Mouse (Mus musculus) urinary bladder, postnatal 25 days (tissue): ENCODE results near the gene Ppp1r14b.

Experiments
- DNase-seq: peaks from one replicate; pipeline ENCODE4 v3.0.0; 2022; ENCODE audit warnings: low spot score

Gene Ppp1r14b

DNA sequence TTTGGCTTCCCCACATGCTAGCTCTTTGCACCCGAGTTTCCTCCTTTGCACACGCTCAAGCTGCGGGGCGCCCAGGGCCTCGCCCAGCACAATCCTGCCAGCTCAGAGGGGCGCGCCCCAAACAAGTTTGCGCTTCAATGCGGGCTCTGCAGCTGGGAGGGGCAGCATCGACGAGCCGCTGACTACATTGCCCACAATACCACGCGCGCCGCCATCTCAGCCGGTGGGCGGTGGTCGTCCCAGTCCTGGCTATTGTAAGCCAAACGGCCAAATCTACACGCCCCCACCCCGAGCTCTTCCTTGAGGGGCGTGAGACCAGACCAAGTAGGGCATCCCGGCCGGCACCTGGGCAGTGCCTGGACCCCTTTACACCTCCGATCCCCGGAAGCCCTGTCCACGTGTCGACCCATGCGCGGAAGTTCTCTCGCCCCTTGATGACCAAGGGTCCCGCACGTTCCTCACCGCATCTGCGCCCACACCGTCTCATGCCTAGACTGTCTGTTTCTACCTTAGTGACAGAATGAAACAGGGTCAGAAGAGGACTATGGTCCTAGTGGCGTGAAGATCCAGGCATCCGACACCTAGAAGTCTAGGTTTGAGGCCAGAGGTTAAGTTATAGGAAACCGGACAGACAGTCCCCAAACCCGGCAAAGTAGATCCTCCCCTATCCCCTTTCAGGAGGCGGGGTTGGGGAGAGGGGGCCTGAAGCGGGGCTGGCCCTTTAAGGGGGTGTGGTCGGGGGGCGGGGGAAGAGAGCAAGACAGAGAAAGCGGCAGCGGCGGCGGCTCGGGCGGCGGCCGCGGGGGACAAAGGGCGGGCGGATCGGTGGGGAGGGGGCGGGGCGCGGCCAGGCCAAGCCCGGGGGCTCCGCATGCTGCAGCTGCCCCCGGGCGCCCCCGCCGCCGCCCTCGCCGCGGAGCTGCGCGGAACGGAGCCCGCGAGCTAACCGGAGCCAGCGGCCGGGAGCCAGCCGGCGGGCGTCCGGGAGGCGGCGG is at the start of gene Ppp1r14b:
Gene Ppp1r14b (plus strand): TSS at position 758 of the 995 bp plus-strand sequence.
- DNase-seq, result peak; percentile 79

DNA sequence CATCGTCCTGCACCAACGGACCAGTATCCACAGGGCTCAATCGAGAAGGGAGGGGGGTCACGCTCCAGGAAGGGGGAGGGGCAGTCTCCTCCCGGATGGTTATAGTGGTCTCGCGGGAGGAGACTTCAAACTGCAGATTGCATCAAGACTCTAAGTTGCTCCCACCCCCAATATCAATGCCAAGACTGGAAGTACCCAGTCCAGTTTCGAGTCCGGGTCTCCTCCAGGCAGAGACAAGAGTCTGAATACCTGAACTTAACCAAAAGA is 49.5 kb upstream of the Ppp1r14b start, which contains the start of gene Catsperz:
Gene Catsperz (minus strand): TSS at position 74 of the 267 bp plus-strand sequence.
- no peak for DNase-seq

DNA sequence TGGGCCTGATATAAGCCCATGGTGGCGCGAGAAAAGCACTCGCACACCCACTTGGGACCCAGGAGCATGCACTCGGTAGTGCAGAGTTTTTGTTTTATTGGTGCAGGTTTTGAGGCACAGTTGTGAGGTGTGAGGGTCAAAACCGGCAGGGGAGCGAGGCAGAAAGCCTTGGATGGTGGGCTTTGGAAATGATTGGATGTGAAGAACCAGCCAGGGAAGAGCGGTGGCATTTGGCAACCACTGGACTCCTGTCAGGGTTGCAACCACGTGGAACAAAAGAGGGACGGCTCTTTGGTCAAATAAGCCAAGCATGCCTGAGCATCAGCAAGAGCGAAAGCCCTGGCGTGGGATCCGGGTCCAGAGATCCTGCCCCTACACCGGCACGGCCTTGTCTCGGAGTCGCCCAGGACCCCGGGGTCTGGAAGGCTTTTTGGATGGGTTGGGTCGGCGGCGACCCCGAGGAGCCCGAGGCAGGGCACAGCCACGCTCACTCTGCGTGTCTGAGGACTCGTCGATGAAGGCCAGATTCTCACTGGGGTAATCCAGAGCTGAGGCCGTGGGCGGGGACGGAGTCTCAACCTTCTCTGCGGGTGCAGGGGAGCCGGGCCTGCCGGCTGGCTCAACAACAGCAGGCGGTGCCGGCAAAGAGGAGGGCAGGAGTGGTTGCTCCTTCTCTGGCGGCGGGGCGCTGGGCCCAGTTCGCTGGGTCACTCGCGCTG is 49.0 kb upstream of the Ppp1r14b start:
- no peak for DNase-seq

DNA sequence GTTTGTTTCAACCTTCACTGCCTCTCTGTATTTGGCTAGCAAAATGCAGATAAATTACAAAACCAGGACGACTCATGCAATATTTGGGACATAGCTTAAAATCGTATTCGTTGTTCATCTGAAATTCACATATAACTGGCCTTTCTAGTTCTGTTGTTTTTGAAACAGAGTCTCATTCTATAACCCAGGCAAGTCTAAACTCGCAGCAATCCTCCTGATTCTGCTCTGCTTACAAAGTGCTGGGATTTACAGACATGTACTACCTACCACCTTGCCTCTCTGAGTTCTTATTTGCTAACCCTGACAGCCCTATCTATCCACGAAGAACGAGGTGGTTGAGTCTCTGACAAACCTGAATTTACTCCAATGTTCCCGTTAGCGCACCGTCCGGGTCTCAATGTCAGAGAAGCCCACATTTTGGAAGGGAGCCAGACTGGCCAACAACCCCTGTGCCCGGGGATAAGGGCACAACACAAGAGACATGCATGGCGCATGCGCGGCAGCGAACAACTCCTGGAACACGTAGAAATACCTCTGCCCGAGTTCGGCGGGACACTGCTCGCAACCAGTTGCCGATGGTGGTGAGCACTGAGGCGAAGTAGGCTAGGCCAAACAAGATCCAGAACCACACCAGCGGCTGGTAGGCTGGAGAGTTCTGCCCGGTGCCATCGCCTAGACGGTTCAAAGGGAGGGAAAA is 48.1 kb upstream of the Ppp1r14b start:
- DNase-seq, result peak; percentile 65

DNA sequence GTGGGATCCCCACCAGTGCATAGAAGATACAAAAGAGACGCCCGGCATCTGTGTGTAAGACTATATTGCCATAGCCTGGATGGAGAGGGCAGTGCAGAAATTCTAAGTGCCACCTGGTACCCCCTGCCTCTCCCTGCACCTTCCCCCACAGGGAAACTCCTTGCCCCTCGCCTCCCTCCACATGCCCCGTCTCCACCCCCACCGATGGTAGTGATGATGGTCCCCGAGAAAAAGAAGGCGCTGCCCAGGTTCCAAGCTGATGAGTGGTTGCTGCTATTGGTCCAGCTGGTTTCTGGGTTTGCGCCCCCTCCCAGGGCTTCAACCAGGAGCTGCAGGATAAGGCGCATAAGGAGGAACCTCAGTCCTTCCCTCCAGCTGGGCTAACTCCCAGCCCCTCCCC is 46.7 kb upstream of the Ppp1r14b start:
- DNase-seq, result no peak

DNA sequence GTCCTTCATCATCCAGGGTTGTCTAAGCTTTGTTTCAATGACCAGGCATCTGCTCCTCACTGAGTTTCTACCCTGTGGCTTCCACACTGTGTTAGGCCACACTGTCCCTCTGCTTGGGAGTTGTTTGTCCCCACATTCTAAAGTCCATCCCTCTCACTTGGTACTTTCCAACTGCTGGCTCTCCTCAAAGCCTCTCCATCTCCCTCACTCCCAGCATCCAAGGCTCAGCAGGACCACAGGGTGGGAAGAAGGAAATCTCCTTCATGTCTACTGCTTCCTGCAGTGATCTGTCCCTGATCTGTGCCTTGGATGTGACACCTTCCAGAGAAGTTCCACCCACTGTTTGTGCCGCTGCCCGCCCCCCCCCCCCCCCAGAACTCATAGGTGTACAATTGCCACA is 43.8 kb upstream of the Ppp1r14b start:
- no peak for DNase-seq

DNA sequence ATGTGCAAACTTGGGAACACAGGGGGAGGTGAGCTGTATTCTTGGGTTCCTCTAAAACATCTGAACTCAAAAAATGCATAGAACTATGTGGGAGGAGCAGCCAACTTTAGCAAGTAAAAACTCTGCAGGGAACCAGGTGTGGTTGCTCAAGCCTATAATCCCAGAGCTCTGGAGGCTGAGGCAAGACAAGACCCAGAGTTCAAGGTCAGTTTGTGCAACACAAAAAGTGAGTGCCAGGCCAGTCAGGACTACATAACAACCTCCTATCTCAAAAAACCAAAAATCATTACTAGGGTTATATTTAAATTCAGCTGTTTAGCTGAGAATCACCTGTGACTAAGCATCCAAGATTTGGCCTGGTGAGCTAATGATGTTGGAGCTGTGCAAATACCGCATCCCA is 42.8 kb upstream of the Ppp1r14b start:
- no peak for DNase-seq

DNA sequence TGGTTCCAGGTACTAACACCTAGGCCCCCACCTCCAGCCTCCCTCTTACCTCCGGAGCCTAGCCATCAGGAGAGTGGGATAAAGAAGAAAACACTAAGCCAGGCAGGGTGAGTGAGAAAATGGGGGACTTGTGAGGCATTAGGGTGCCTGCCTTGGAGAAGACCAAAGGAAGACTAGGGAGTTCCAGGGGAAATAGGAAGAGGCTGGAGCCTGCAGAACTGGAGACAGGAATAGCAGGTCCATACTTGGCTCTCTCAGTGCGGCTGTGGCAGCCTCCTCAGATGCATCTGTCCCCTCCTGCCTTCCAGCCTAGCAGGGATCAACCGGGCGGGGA is 41.7 kb upstream of the Ppp1r14b start:
- no peak for DNase-seq

DNA sequence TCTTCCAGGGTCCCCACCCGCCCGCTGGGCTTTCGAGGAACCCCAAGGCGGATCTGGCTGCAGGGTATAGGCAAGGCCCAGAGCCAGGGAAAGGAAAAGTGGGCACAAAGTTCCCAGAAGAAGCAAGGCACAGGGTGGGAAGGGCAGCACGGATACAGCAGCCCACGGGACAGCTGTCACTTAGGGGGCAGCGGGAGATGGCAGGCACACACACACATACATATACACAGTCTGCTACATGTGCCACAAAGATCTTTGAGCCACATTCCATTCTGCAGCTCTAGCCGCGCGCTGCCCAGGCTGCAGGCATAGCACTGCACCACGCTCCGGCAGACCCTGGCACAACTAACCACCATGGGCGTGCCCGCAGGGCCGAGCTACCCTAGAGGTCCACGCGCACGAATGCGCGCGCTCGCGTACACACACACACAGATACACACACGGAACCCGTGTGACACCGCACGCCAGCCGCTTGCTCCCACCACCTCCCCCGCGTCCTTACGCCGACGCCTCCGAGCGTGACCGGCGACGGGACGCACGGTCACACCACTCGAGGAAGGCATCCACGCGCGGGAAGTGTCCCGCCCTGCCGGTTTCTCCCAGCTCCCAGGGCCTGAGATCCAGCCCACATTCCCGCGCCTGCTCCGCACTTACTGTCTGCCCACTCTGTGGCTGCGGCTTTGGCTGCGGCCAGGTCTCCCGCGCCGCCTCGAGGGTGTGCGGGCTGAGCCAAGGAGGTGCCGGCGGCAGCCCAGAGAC is 41.2 kb upstream of the Ppp1r14b start:
- DNase-seq, result no peak

DNA sequence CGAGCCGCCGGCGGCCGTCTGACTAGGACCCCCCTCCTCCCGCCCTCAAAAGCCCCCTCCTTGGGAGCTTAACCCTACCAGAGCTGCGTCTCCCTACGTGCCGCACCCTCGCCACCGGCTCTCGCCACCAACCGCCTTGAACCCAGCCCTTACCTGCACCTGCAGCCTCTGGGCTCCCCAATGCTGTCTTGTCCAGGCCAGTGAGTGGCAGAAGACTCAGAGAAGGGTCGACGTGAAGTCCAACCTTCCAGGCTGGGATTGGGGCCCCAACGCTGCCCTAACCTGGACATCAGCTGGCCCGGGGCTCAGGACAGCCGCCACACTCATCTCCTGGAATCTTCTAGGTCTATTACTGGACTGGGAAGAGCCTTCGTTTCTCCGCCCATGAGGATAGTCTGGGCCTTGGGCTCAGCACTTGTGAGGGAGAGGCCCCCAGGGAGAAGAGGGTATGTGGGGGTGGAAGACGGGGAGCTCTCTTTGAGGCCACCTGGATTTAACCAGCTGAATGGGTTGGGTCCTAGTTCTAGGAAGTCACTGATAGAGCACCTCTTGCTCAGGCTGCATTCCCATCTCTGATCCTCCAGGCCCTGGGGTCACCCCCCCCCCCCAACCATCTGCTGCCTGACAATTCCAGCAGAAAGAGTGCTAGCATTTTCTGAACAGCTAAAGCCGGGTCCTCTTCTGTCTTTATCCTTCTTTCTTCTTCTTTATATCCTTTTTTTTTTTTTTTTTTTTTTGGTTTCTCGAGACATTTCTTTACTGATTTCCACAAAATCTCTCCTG is 40.4 kb upstream of the Ppp1r14b start, which contains the start of gene Kcnk4:
Gene Kcnk4 (minus strand): TSS at position 321 of the 783 bp plus-strand sequence.
- no peak for DNase-seq

DNA sequence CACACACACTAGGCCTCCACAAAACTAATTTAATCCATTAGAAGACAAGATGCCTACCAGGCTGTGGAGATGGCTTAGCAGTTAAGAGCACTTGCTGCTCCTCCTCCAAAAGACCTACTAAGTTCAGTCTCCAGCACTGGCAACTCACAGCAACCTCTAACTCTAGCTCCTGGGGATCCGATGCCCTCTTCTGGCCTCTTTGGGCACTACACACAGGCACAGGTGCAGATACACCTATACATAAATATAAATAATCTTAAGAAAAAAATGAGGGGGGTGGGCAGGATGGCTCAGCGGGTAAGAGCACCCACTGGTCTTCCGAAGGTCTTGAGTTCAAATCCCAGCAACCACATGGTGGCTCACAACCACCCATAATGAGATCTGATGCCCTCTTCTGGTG is 38.5 kb upstream of the Ppp1r14b start:
- no peak for DNase-seq

DNA sequence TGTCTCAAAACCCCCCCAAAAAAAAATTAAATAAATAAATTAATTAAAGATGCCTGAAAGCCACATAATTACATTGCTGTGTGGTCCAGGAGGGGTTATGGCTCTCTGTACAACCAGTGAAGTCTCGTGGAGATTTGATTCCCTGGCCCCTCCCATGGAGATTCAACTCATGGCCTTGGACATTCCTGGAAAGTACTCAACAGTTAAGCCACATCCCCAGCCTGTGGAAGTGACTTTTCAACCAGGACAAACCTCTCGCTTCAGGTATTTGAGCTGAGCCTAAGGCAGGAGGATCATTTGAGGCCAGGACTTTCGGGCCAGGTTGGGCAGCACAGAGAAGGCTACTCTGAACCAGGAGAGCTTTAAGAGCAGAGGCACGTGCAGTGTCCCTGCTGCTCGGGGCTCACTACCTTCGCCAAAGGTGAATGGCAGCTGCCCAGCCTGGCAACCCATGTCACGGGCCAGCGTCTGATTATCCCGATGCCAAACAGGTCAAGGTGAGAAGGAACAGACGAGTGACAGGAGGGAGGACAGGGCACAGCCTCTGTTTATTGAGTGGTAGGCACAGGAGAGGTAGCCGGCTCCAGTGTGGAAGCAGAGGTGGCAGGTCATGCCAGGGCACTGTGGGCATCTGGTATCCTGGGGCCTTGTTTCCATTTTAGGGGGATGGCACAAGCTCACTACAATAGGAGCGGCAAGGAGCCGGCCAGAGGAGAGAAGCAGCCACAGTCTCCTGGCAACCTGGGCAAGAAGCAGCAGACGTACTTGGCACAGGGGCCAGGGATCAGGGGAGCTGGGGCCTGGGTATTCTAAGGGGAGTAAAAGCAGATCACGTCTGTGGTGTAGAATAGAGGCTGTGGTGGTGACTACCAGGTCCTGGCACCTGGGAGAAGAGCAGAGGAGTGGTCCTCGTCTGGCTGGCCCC is 37.0 kb upstream of the Ppp1r14b start:
- no peak for DNase-seq

DNA sequence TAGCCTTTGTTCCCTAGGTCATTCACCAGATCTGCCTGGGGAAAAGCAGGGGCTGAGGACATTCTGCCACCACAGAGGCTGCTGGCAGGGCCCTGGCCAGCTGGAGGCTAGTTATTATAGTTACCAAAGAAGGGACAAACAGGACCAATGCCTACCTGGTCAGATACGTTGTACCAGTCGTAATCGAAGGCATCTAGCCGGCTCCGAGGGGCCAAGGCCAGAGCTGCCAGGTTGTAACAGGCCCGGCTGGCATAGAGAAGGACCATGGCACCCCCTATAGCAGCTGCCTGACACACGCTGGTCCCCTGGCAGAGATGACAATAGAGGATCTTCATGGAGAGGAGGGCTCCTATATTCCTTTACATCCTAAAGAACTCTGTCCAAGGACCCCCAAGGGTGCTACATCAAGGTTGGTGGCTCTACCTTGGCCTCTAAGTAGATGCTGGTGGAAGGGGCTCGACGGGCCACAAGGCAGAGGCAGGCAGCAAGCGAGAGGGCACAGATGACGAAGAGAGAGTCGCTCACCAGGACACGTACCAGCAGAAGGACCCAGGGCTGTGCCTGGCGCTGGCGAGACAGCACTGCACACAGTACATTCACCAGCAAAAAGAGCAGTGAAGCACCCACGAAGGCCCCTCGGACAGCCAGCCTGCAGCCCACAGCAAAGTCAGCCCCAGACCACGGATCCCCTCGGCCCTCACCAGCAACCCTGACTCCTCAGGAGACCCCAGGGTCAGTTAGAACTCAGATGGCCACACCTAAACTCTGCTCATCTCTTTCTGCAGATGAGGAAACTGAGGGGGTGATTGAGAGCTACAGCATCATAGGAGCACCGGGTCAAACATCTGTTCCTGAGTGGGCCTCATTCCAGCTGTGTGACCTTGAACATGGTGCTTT is 35.4 kb upstream of the Ppp1r14b start:
- DNase-seq, result no peak

DNA sequence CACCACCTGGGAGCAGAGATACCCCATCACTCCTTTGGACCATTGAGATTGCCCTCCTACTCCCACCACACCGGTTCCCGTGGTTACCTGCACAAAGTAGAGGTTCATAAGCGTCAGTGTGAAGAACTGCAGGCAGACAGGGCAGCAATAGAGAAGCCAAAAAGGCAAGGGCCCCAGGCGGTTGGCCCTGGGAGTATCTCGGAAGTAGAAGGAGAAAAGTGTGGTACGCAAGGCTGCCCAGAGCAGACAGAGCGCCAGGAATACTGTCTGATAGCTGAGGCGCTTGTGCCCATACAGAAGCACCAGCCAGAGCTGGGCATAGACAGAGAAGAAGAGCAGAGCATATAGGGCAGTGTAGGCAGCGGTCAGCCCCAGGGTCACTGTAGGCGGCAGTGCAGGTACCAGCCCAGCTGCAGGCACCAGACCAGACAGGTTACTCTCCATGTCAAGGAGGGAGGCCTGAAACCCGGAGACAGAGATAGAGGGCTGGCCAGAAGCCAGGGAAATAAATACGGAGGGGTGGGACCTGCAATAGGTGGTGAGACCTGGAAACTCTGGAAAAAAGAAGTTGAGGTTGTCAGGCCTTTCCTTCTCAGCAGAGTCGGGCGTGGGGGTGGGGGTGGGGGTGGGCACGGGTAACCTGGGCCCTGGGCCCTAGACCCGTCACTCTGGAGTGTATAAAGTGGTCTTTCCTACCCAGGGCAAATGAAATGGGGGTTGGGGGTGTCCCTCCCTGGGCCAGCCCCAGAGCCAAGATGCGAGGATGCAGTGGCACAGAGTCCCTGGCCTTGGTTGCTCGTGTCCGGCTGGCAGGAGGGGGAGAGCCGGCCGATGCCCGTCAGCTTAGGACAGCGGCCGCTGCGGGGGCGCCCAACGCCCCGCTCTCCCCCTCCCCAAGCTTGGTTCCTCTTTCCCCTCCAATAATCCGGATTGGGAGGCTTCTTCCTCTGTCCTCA is 34.1 kb upstream of the Ppp1r14b start:
- no peak for DNase-seq

DNA sequence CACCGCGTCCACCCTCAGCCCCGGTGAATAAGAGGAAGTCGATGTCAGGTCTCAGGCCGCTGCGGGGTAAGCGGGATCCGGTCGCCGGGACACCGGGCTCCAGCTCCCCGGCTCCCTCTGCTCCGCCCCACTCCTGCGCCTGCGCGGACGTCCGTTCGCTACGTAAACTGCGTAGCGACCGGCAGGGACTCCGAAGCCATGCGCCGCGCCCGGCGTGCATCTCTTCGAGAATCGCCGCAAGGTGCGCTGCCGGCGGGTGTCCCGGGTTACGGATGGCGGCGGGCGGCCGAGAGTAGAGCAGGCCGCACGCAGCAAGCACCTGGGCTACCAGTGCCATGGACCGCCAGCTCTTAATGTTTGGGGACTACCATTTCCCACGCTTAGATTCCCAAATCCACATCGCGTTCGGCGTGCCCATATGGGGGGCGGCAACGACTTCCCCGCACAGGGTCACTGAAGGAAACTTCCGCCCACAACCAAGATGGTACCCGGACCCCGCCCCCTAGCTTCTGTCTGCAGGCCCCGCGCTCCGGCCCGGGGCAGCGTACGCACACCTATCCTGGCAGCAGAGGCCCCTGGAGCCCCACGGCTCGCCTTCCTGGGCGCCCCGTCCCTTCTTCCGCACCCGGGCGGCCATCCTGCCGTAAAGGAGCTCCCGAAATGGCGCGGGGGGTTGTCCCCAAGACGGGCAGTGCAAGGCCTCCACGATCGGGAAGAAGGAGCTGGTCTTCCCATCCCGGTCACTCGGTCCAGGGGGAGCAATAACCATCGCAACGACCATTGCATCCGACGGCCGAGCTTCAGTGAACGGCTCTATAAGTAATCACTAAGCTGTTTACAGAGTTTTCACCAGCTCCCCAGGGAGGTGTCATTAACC is 33.2 kb upstream of the Ppp1r14b start, which contains the start of gene Bad:
Gene Bad (plus strand): TSS at position 490 of the 877 bp plus-strand sequence.
- DNase-seq, result peak; percentile 97

DNA sequence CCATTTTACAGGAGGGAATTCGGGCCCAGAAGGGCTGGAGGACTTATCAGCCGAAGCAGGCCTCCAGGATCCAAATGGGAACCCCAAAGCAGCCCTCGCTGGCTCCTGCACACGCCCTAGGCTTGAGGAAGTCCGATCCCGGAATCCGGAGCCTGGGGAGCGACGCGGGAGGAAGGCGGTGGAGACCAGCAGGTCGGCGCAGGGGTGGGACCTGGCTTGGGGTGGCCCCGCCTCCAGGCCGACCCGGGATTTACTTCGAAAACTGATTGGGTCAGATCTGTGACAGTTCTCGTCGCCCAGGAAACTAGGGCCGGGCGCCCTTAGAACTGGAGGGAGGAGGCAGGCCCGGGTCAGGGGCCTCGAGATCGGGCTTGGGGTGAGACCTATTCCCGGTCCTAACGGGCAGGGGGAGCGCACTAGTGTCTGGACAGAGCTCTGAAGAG is 32.5 kb upstream of the Ppp1r14b start, which contains the start of gene Gpr137:
Gene Gpr137 (minus strand): TSS at position 232 of the 443 bp plus-strand sequence.
- peak; percentile 87 for DNase-seq
